Mouse (Mus musculus) embryonic fibroblast, embryonic 13.5 days (primary cell): Measurements from ENCODE around the gene Iglon5.

ENCODE experiments used
- CTCF ChIP-seq: IDR thresholded peaks from 2 replicates; pipeline ENCODE4 v1.5.1; 2011; ENCODE audit warnings: mild to moderate bottlenecking, control low read depth, low read length, moderate library complexity, borderline replicate concordance; ENCODE audit not compliant: insufficient read depth
- POLR2A ChIP-seq: IDR thresholded peaks from 2 replicates; pipeline ENCODE4 v1.6.1; 2011; ENCODE audit warnings: low read depth, mild to moderate bottlenecking, control low read depth, low read length, moderate library complexity

DNA sequence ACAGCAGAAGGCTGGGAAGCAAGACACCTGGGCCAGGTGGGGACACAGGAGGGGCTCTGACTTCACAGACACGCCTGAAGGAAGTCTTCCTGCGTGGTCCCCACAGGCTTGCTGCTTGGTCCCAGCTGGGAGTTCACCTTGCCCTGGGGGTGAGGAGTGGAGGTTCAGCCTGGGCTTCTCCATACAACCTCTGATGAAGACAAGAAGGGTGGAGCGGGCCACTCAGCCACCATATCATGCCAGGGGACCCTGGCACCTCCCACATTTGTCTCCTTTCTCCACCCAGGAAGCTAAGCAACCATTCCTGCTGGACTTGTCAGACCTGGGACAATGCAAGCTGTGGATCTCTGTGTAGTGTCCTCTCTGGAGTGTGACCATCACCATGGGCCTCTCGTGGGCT is 27.0 kb downstream of the Iglon5 start, which contains the start of gene Vsig10l:
- TF ChIP-seq CTCF, result no peak
- TF ChIP-seq POLR2A, result no peak
